Mouse (Mus musculus) thymus, adult 2 months (tissue): ENCODE measurements at regions not wholly inside any gene's neighbourhood (a gene's known extent, or its start where the extent isn't known, plus 50 kb on each side); places are given as distances from the start of the nearest gene placed in this dataset.

ENCODE experiments used
- DNase-seq: peaks from one replicate; pipeline ENCODE4 v3.0.0; 2021
- H3K27ac ChIP-seq: fragments of 200-500 bp; 2 replicates; pipeline ENCODE4 v1.5.1; 2012; ENCODE audit warnings: low read length, control low read depth; ENCODE audit not compliant: control insufficient read depth, insufficient read depth
- H3K27me3 ChIP-seq: fragments of 200-500 bp; 2 replicates; pipeline ENCODE4 v1.6.1; 2012; ENCODE audit warnings: mild to moderate bottlenecking, low read length, moderate library complexity, mixed read lengths; ENCODE audit not compliant: control insufficient read depth, insufficient read depth
- H3K36me3 ChIP-seq: fragments of 200-500 bp; 2 replicates; pipeline ENCODE4 v1.6.1; 2012; ENCODE audit warnings: mild to moderate bottlenecking, low read length, moderate library complexity; ENCODE audit not compliant: control insufficient read depth, insufficient read depth
- H3K4me1 ChIP-seq: fragments of 200-500 bp; replicated peaks from 2 replicates; pipeline ENCODE4 v1.6.1; 2012; ENCODE audit warnings: low read length; ENCODE audit not compliant: control insufficient read depth, insufficient read depth
- H3K4me3 ChIP-seq: fragments of 200-500 bp; 2 replicates; pipeline ENCODE4 v1.5.1; 2012; ENCODE audit warnings: mild to moderate bottlenecking, low read length, control low read depth, moderate library complexity; ENCODE audit not compliant: control insufficient read depth, insufficient read depth
- CTCF ChIP-seq: fragments of 200-500 bp; IDR thresholded peaks from 2 replicates; pipeline ENCODE4 v1.5.1; 2012; ENCODE audit warnings: mild to moderate bottlenecking, control low read depth, low read length, moderate library complexity, borderline replicate concordance; ENCODE audit not compliant: control insufficient read depth, poor library complexity, insufficient read depth; ENCODE audit errors: extremely low read depth
- POLR2A ChIP-seq: fragments of 200-500 bp; IDR thresholded peaks from 2 replicates; pipeline ENCODE4 v1.6.1; 2012; ENCODE audit warnings: mild to moderate bottlenecking, low read length, control low read depth, moderate library complexity; ENCODE audit not compliant: control insufficient read depth, poor library complexity, insufficient read depth; ENCODE audit errors: extremely low read depth
- WGBS: fragments of 180-500 bp; shearing (Covaris S2); methylation state at CpG from one replicate; pipeline ENCODE4 v1.1.7; 2018; 5-methylcytosine and 5-hydroxymethylcytosine counted together

- H3K4me3 ChIP-seq, result no peak overlapping the region
- no peak for DNase-seq
- H3K27ac ChIP-seq, result no peak overlapping the region
- no peaks in the 10 kb centered on the region for H3K4me1 ChIP-seq
- H3K36me3 ChIP-seq, result no peaks in the 10 kb centered on the region
- WGBS, result 98% methylated on average over 1 of the region's 1 CpGs
- TF ChIP-seq CTCF (no peak), POLR2A (no peak)
- H3K27me3 ChIP-seq, result no peaks in the 10 kb centered on the region
Measured at GRCm38 (mm10) chr6:112218248-112218647, 55.3 kb upstream of the Lmcd1 start.

GRCm38 (mm10) chr6:112219641-112220040 lies 53.9 kb upstream of the Lmcd1 start:
- no peak for DNase-seq
- Histone ChIP-seq H3K36me3 (no peaks in the 10 kb centered on the region), H3K27ac (no peak overlapping the region), H3K4me3 (no peak overlapping the region), H3K27me3 (no peaks in the 10 kb centered on the region), H3K4me1 (no peaks in the 10 kb centered on the region)
- TF ChIP-seq CTCF, result no peak
- no peak for TF ChIP-seq POLR2A
- WGBS, result 91% methylated on average over 7 of the region's 7 CpGs

GRCm38 (mm10) chr6:112220149-112220548 lies 53.4 kb upstream of the Lmcd1 start:
- Histone ChIP-seq H3K36me3 (no peaks in the 10 kb centered on the region), H3K4me3 (no peak overlapping the region), H3K27ac (no peak overlapping the region), H3K27me3 (no peaks in the 10 kb centered on the region), H3K4me1 (no peaks in the 10 kb centered on the region)
- TF ChIP-seq POLR2A (no peak), CTCF (no peak)
- 87% methylated on average over 3 of the region's 3 CpGs for WGBS
- DNase-seq, result no peak

- TF ChIP-seq POLR2A (no peak), CTCF (no peak)
- 91% methylated on average over 2 of the region's 2 CpGs for WGBS
- Histone ChIP-seq H3K4me1 (no peaks in the 10 kb centered on the region), H3K27me3 (no peaks in the 10 kb centered on the region), H3K36me3 (no peaks in the 10 kb centered on the region), H3K4me3 (no peak overlapping the region), H3K27ac (no peak overlapping the region)
- no peak for DNase-seq
Measured at GRCm38 (mm10) chr6:112221373-112221772, 52.2 kb upstream of the Lmcd1 start.

- H3K36me3 ChIP-seq, result no peaks in the 10 kb centered on the region
- WGBS, result 84% methylated on average over 7 of the region's 7 CpGs
- H3K27ac ChIP-seq, result no peak overlapping the region
- no peak for DNase-seq
- H3K4me1 ChIP-seq, result no peaks in the 10 kb centered on the region
- no peak overlapping the region for H3K4me3 ChIP-seq
- TF ChIP-seq POLR2A, result no peak
- TF ChIP-seq CTCF, result no peak
- H3K27me3 ChIP-seq, result no peaks in the 10 kb centered on the region
Measured at GRCm38 (mm10) chr6:112223325-112223724, 50.2 kb upstream of the Lmcd1 start.
